Mouse (Mus musculus): ENCODE measurements at regions not wholly inside any gene's neighbourhood (a gene's known extent, or its start where the extent isn't known, plus 50 kb on each side); places are given as distances from the start of the nearest gene placed in this dataset.
A peak's percentile ranks its signal among the peaks of the same experiment; 100 is the strongest.

DNA sequence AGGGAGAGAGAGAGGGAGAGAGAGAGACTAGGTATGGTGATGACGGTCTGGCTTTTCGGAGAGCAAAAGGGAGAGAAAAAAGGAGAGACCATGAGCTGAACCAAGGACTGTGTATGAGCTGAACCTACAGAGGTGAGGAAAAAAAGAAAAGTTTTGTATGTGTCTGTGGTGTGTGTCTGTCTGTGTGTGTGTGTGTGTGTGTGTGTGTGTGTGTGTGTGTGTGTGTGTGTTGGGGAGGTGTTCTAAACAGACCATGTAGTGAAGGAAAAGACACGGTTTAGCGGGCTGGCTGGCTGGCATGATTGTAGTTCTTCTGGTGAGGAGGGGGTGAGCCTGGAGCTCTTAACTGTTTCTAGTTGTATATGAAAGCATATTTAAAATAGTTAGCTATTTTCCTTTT lies 418.6 kb upstream of the Ubash3b start:
- ATAC-seq (replicated peaks; ENCODE audit: low read depth, poor library complexity, severe bottlenecking) = no peak

- no peak for ATAC-seq (replicated peaks; ENCODE audit: low read depth, poor library complexity, severe bottlenecking)
Observed at GRCm38 (mm10) chr9:41579107-41580014, 417.9 kb upstream of the Ubash3b start.

DNA sequence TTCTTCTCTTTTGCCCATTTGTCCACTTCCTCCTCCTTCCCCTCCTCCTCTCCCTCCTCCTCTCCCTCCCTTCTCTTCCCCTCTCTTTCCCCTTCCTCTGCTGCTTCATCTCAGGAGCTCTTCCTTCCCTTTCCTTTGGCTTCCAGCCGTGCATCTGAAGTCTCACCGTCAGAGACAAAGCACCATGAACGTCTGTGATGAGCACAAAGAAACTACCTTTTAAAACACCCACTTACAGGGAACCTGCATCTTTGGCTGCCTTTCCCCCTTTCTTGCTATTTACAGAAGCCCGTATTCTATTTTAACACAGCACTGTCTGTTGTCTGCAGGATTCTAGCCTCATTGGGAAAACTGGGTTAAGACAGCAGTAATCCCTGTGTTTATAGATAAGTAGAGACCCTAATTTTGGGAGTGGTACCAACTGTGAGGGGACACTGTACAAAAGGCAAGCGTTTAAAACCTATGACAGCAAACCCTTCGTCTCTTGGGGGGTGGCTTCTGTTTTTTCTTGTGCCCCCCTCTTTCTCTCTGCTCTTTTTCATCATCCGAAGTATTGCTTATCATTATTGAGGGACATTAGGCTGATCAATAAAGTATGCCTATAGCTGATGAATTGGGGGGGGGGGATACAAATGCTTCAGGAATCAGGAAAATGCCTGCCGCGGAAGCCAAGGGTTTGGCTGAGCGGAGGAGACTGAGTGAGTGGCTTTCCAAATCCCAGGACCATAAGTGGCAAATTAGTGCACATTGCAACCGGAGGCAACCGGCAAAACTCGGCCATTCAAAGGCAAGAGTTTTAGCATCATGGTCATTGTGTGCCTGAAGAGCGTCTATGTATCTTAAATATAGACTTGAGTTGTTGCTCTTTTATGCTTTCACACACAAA lies 417.0 kb upstream of the Ubash3b start:
- ATAC-seq (replicated peaks; ENCODE audit: low read depth, poor library complexity, severe bottlenecking) = no peak

GRCm38 (mm10) chr9:41577760-41578159 lies 416.3 kb upstream of the Ubash3b start:
- no peak for ATAC-seq (replicated peaks; ENCODE audit: low read depth, poor library complexity, severe bottlenecking)

- ATAC-seq (replicated peaks; ENCODE audit: low read depth, poor library complexity, severe bottlenecking) = no peak
Observed at GRCm38 (mm10) chr9:41575826-41576225, 414.3 kb upstream of the Ubash3b start.

- no peak for ATAC-seq (replicated peaks; ENCODE audit: low read depth, poor library complexity, severe bottlenecking)
Observed at GRCm38 (mm10) chr9:41570262-41570661, 408.8 kb upstream of the Ubash3b start.

GRCm38 (mm10) chr9:41566496-41566895 lies 405.0 kb upstream of the Ubash3b start:
- ATAC-seq (replicated peaks; ENCODE audit: low read depth, poor library complexity, severe bottlenecking) = no peak

- ATAC-seq (replicated peaks; ENCODE audit: low read depth, poor library complexity, severe bottlenecking) = no peak
Observed at GRCm38 (mm10) chr9:41565784-41566183, 404.3 kb upstream of the Ubash3b start.

DNA sequence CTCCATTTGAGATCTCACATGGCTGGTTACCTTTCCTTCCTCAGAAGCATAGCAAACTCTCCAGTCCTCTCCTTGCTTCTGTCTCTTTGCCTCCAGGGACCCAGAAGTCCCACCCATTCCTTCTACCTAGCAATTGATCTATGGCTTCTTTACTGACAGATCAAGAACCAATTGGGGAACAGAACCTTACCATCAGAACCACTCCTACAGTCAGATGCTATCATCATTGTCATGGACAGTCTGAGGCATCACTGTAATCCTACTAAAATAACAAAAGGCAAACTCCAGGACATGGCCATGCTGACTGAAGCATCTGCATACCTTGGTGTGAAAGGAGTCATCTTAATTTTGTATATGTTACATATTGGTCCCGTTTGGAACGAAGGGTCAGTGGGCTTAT lies 401.9 kb upstream of the Ubash3b start:
- no peak for ATAC-seq (replicated peaks; ENCODE audit: low read depth, poor library complexity, severe bottlenecking)

- ATAC-seq (replicated peaks; ENCODE audit: low read depth, poor library complexity, severe bottlenecking) = no peak
Observed at GRCm38 (mm10) chr9:41558456-41558855, 397.0 kb upstream of the Ubash3b start.

GRCm38 (mm10) chr9:41556888-41557287 lies 395.4 kb upstream of the Ubash3b start:
- no peak for ATAC-seq (replicated peaks; ENCODE audit: low read depth, poor library complexity, severe bottlenecking)

DNA sequence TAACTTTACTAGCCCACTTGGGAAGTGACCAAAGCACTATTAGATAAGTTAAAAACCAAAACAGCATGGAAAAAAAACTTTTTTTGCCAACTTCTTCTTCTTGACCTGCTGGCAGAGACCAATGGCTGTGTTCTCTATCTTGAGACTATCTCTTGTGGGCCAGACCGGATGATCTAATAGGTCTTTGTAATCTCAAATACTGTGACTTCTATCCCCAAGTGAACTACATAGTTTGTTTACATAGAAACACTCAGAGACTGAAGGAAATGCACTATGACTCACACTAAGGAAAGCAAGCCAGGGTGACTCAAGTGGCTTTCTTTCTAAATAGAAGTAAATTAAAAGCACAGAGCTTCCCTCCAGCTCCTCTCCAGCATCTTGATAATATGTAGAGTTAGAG lies 384.3 kb upstream of the Ubash3b start:
- ATAC-seq (replicated peaks; ENCODE audit: low read depth, poor library complexity, severe bottlenecking) = no peak

DNA sequence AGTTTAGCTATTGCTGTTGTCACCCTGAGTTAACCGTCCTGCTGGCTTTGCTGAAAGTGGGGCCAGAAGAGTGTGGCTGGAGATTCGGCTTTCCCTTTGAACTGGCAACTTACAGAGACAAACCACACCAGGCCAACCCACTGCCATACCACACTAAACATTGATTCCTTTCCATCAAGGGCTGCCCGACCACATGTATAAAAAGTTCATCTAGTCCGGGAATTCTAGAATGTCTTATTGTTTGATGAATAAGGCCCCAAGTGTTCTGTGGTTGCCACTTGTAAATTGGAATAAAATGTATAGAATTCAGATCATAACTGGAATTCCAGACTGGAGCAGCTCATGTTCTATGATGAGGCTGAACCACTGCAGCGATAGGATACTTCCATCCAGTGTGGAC lies 381.0 kb upstream of the Ubash3b start:
- ATAC-seq (replicated peaks; ENCODE audit: low read depth, poor library complexity, severe bottlenecking) = no peak

DNA sequence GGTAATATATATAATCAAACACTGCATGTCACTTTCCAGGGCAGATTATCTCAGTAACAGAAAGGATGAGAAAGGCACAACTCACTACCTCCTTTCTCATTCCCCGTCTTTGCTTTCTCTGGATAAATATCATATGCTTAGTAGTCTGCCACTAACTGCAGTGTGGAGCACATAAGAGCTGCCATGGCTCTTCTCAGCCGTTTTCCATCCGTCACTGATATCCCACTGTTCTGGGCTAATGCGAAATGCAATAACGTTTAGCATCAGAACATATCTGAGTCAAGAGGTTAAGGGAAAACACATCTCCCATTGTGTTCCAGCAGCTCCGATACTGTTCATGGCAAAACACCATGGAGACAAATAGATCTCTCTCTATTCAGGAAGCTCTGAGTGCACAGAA lies 379.8 kb upstream of the Ubash3b start:
- ATAC-seq (replicated peaks; ENCODE audit: low read depth, poor library complexity, severe bottlenecking) = no peak

DNA sequence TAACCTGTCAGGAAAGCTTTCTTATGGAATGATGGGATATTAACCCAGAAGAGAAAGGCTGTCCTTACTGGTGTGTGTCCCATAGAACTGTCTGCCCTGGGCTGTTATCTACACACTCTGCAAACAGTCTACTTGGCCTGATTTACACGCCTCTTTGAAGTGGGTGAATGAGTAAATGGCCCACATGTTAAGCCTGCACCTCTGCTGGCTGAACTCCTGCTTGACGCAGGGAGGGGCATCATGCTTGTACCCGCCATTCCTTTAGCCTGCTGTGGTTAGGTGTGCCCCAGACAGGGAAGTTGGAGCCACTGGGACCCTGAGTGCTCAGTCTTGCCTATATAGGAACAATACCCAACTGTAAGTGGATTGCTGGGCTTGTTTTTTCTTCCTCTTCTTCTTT lies 371.3 kb upstream of the Ubash3b start:
- no peak for ATAC-seq (replicated peaks; ENCODE audit: low read depth, poor library complexity, severe bottlenecking)

- ATAC-seq (replicated peaks; ENCODE audit: low read depth, poor library complexity, severe bottlenecking) = no peak
Observed at GRCm38 (mm10) chr9:41532290-41532689, 370.8 kb upstream of the Ubash3b start.

- ATAC-seq (replicated peaks; ENCODE audit: low read depth, poor library complexity, severe bottlenecking) = no peak
Observed at GRCm38 (mm10) chr9:41531596-41531995, 370.1 kb upstream of the Ubash3b start.

- ATAC-seq (replicated peaks; ENCODE audit: low read depth, poor library complexity, severe bottlenecking) = no peak
Observed at GRCm38 (mm10) chr9:41526126-41526525, 364.6 kb upstream of the Ubash3b start.

DNA sequence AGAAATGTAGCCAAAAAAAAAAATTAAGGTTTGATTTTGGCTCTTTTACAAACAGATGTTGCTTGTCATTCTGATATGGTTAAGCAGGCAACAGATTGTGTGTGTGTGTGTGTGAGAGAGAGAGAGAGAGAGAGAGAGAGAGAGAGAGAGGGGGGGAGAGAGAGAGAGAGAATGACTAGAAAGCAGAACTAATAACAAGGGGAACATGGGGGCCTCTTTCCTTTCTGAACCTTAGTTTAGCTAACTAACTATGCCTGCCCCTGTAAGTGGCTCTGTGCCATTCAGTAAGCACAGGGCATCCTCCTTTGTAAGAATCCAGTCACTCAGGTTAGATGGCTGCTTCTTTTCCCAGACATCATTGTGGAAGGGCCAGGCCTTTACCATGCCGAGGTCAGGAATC lies 364.0 kb upstream of the Ubash3b start:
- peak; percentile 29; the same call in 1 of the 2 replicates for ATAC-seq (replicated peaks; ENCODE audit: low read depth, poor library complexity, severe bottlenecking)

- no peak for ATAC-seq (replicated peaks; ENCODE audit: low read depth, poor library complexity, severe bottlenecking)
Observed at GRCm38 (mm10) chr9:41524591-41524990, 363.1 kb upstream of the Ubash3b start.

DNA sequence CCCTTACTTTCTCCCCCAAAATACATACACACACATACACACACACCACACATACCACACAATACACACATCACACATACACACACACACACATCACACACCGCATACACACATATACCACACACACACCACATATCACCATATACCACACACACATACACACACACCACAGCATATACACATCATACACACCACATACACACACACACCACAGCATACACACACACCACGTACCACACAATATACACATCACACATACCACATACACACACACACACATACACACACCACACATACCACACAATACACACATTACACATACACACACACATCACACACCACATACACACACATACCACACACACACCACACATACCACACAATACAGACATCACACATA lies 362.5 kb upstream of the Ubash3b start:
- ATAC-seq (replicated peaks; ENCODE audit: low read depth, poor library complexity, severe bottlenecking) = no peak

Measured in common myeloid progenitor, adult 5-6 weeks (primary cell).